Mouse (Mus musculus): ENCODE results near the gene Wdr82. TPM values are rescaled to one million over a fixed set of nuclear protein-coding genes. Genes with fewer than 3 reads are reported as not detected.

The Wdr82 gene
- polyA plus RNA-seq, 1 experiment = 107 TPM

- no peak for DNase-seq (ENCODE audit: extremely low spot score in 1 of 2, low spot score in 1 of 2)
These were observed 25.0 kb downstream of the Wdr82 start for GRCm38 (mm10) chr9:106195693-106196092.

DNA sequence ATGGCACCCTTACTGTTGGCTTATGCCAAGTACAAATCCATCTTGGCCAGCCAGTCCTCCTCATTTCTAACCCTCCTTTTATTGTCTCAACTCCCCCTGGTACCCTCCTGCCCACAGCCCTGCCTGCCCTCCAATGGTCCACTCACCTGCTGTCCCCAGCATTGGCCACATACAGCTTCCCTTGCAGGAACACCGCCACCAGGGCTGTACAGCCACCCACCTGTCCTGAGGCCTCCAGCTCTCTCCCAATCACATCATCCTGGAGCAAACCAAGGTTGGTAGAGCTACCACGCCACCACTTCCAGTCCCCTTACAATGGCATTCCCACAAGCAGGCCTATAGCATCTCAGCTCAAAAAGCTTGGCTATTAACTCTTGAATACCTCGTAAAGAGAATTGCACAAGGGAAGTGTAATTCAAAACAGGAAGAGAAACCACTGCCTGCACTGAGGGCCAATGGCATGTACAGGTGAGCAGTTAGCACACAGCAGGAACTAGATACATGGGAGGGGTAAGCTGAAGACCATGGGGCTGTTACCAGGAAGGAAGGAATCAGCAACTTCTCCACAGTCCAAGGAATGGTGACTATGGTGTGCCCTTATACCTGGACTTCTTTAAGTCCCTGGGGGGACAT lies 26.5 kb downstream of the Wdr82 start:
- no peak for DNase-seq (ENCODE audit: extremely low spot score in 1 of 2, low spot score in 1 of 2)

- no peak for DNase-seq (ENCODE audit: extremely low spot score in 1 of 2, low spot score in 1 of 2)
These were observed 27.0 kb downstream of the Wdr82 start for GRCm38 (mm10) chr9:106197732-106198131.

DNA sequence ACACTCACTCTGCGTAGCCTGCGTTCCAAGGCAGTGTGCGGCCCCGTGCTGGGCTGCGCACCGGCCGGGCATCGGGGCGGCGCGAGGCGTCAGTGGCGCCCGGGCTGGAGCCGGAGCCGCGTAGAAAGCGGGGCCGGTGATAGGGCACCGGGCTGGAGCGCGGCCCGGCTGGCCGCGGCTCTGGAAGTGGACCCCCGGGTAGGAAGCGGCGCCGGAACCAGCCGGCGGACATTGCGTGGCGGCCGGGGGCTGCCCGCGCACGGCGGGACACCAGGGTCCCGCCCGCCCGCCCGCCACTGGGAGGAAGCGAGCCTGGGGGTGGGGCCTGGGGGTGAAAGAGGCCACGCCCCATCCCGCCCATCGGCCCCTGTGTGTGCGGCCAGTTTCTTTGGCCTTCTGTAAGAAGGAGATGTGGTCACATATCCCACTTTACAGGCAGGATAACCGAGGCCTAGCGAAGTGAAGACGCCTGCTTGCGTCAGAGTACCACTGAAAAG lies 28.3 kb downstream of the Wdr82 start:
- no peak for DNase-seq (ENCODE audit: extremely low spot score in 1 of 2, low spot score in 1 of 2)

DNA sequence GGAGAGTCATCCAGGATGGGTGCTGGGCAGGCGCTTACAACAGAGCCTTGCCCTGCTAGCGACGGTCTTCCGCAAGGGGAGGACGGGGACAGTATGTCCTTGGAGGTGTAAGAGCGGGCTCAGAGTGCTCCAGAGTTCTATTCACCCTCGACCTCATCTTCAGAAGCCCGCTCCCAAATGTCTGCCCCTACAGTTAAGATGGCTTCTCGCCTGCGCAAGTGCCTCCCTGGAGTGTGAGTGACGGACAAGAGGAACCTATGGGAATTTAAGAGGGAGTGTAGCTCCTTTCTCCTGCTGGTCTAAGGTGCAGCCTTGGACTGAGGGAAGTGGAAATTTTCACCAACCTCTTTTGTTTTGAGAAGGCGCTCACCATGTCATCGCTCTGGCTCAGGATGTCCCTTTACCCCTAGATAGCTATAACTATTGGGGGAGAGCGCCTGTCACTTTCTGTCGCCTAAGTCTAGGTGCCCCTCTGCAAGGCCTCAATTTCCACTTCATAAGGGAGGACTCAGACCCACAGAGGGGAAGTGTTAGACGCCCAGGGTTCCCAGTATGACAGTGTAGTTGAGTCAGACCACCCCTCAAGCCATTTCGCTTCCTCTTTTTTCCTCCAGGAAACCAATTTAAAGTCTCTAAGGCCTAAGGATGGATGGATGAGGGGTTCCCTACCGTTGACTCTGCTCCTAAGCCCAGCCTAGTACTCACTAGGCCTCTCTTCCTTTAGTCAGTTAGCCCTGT lies 29.0 kb downstream of the Wdr82 start, which contains the start of gene Ppm1m:
Gene Ppm1m, minus strand, starts transcription at position 212 of the 738 bp plus-strand sequence.
- no peak for DNase-seq (ENCODE audit: extremely low spot score in 1 of 2, low spot score in 1 of 2)

GRCm38 (mm10) chr9:106201895-106202294 lies 31.2 kb downstream of the Wdr82 start:
- DNase-seq (ENCODE audit: extremely low spot score in 1 of 2, low spot score in 1 of 2) = no peak

- DNase-seq (ENCODE audit: extremely low spot score in 1 of 2, low spot score in 1 of 2) = peak; percentile 79 to 88
These were observed 32.3 kb downstream of the Wdr82 start, which contains the start of gene Twf2 for GRCm38 (mm10) chr9:106202819-106203636. Gene Twf2, plus strand, starts transcription at chr9:106203108.

DNA sequence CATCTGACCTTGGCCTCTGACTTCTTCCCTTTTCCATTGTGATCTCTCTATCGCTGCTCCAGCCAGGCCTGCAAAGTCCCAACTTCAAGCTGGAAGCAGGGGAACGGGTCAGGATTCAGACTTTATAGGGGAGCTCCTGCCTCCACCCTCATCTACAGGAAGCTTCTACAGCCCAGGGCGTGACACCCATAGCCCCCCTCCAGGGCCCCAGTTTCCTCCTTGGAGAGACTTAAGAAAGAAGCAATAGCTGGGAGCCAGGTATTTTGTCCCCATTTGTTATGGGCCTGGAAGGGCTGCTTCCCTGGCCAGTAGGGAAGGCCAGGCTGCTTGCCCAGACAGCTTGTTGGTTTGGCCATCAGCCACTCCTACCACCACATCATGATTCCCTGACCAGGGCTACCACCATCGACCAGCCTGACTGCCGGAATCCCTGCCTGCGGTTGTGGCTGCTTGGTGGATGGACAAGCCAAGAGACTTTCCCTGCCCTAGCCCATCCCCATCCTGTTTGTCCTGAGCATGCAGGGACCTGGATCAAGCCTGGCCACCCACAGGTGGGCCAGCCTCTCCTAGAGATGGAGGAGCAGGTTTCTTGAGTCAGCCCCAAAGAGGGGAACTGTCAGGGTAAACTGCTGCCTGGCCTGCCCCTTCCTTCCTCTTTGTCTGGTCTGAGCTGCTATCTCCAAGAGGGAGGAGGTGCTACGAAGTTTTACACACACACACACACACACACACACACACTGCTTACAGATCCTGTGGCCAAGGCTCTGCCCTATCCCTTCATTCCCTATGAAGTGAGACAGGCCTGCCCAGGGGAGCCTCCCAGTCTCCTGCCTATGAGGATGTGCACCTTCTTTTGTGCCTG lies 33.5 kb downstream of the Wdr82 start:
- DNase-seq (ENCODE audit: extremely low spot score in 1 of 2, low spot score in 1 of 2) = no peak

- DNase-seq (ENCODE audit: extremely low spot score in 1 of 2, low spot score in 1 of 2) = no peak
These were observed 35.1 kb downstream of the Wdr82 start for GRCm38 (mm10) chr9:106205713-106206290.

DNA sequence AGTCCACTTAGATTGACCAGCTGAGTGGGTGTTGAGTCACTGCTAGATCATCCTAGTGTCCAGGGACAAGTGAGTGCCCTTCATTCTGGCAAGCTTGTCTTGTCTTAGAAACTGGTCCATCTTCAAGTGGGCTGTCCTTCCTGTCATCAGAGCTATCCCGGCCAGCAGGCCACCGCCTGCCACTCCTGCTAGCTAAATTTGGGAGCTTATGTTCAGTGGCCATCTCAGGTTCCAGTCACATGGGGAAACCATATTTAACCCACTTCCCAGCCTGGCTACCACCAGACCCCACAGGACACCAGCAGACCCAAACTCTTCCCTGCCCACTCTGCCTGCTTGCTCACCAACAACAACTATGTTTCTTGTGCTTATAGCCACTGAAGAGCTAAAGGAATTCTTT lies 35.8 kb downstream of the Wdr82 start:
- DNase-seq (ENCODE audit: extremely low spot score in 1 of 2, low spot score in 1 of 2) = no peak

GRCm38 (mm10) chr9:106208181-106208580 lies 37.5 kb downstream of the Wdr82 start:
- no peak for DNase-seq (ENCODE audit: extremely low spot score in 1 of 2, low spot score in 1 of 2)

GRCm38 (mm10) chr9:106209954-106210353 lies 39.2 kb downstream of the Wdr82 start:
- no peak for DNase-seq (ENCODE audit: extremely low spot score in 1 of 2, low spot score in 1 of 2)

GRCm38 (mm10) chr9:106210853-106211609 lies 40.3 kb downstream of the Wdr82 start:
- DNase-seq (ENCODE audit: extremely low spot score in 1 of 2, low spot score in 1 of 2) = no peak

- DNase-seq (ENCODE audit: extremely low spot score in 1 of 2, low spot score in 1 of 2) = peak in 1 of 2 experiments; percentile 86
These were observed 41.2 kb downstream of the Wdr82 start for GRCm38 (mm10) chr9:106211680-106212593.

DNA sequence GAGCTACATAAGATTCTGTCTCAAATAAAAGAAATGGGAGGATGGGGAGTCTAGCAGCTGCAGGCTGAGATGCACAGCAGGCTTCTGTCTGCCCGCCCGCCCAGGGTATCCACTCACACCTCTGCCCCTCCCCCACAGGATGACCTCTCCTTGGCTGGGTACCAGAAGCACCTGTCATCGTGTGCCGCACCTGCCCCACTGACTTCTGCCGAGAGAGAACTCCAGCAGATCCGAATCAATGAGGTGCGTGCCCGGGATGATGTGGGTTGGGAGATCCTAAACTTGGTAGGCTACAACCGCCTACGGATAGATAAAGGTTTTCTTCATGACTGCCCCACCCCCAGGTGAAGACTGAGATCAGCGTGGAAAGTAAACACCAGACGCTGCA lies 41.9 kb downstream of the Wdr82 start:
- no peak for DNase-seq (ENCODE audit: extremely low spot score in 1 of 2, low spot score in 1 of 2)

GRCm38 (mm10) chr9:106215341-106216125 lies 44.8 kb downstream of the Wdr82 start:
- DNase-seq (ENCODE audit: extremely low spot score in 1 of 2, low spot score in 1 of 2) = no peak

- no peak for DNase-seq (ENCODE audit: extremely low spot score in 1 of 2, low spot score in 1 of 2)
These were observed 46.2 kb downstream of the Wdr82 start for GRCm38 (mm10) chr9:106216971-106217370.

Data from frontal cortex, adult 2 months (tissue).